Mouse (Mus musculus) intestine, embryonic 16.5 days (tissue): ENCODE results near the gene Ccr5. TPM values are rescaled to one million over a fixed set of nuclear protein-coding genes. Genes with fewer than 3 reads are reported as not detected.
A peak's percentile ranks its signal among the peaks of the same experiment; 100 is the strongest.

Source experiments
- ATAC-seq: fragments of 200-750 bp; cut with Nextera tagmentation; 2 replicates; pipeline ENCODE4 v1.8.0; 2017; ENCODE audit warnings: moderate TSS enrichment, moderate library complexity
- H3K27ac ChIP-seq: fragments of 300-500 bp; sonication (generic); 2 replicates; pipeline ENCODE4 v1.5.1; 2014; ENCODE audit warnings: mild to moderate bottlenecking, low read length
- H3K27me3 ChIP-seq: fragments of 300-500 bp; sonication (generic); replicated peaks from 2 replicates; pipeline ENCODE4 v1.6.1; 2014; ENCODE audit warnings: low read length, control low read depth, mixed read lengths; ENCODE audit not compliant: control insufficient read depth, insufficient read depth
- H3K36me3 ChIP-seq: fragments of 300-500 bp; sonication (generic); 2 replicates; pipeline ENCODE4 v1.6.1; 2014; ENCODE audit warnings: low read length, control low read depth; ENCODE audit not compliant: control insufficient read depth, insufficient read depth
- H3K4me1 ChIP-seq: fragments of 300-500 bp; sonication (generic); 2 replicates; pipeline ENCODE4 v1.6.1; 2014; ENCODE audit warnings: low read length, control low read depth, mixed read lengths; ENCODE audit not compliant: control insufficient read depth, insufficient read depth
- H3K4me2 ChIP-seq: fragments of 300-500 bp; sonication (generic); 2 replicates; pipeline ENCODE4 v1.6.1; 2014; ENCODE audit warnings: low read depth, low read length, control low read depth
- H3K4me3 ChIP-seq: fragments of 300-500 bp; sonication (generic); 2 replicates; pipeline ENCODE4 v1.5.1; 2014; ENCODE audit warnings: mild to moderate bottlenecking, low read length
- H3K9ac ChIP-seq: fragments of 300-500 bp; sonication (generic); 2 replicates; pipeline ENCODE4 v1.6.1; 2014; ENCODE audit warnings: low read depth, low read length
- H3K9me3 ChIP-seq: fragments of 300-500 bp; sonication (generic); 2 replicates; pipeline ENCODE4 v1.6.1; 2016; ENCODE audit warnings: low read length, control low read depth; ENCODE audit not compliant: control insufficient read depth
- WGBS: fragments of 180-500 bp; shearing (Covaris S2); extraction: QIAGEN DNeasy Blood & Tissue Kit; methylation state at CpG from one replicate; pipeline ENCODE4 v1.1.7; 2014; 5-methylcytosine and 5-hydroxymethylcytosine counted together
- polyA plus RNA-seq: library from polyadenylated mRNA; unstranded; fragments of >200 nt; fragmentation: Nextera tagmentation; extraction: Ambion mirVana; gene quantifications from 2 replicates; pipeline ENCODE4 v1.2.1, GENCODE M21; 2015

Gene Ccr5
- polyA plus RNA-seq, 1 experiment from 2014 or later: 0.97 TPM

- Histone ChIP-seq H3K36me3 (no peaks in the 10 kb centered on the region), H3K9ac (no peak overlapping the region), H3K4me2 (no peak overlapping the region), H3K9me3 (no peaks in the 10 kb centered on the region), H3K27ac (no peak overlapping the region), H3K4me1 (no peaks in the 10 kb centered on the region), H3K27me3 (0 out of 2 replicates have a peak, but pooled peaks cover 3% of the 10 kb centered on the region), H3K4me3 (no peak overlapping the region)
- 67% methylated on average over 2 of the region's 2 CpGs for WGBS
- ATAC-seq: no peak
Observed at GRCm38 (mm10) chr9:124108356-124109127, 12.8 kb upstream of the Ccr5 start.

- no peaks in the 10 kb centered on the region for H3K36me3 ChIP-seq
- no peak for ATAC-seq
- 76% methylated on average over 1 of the region's 1 CpGs for WGBS
- no peak overlapping the region for H3K9ac ChIP-seq
- H3K4me3 ChIP-seq: no peak overlapping the region
- H3K27me3 ChIP-seq: 0 out of 2 replicates have a peak, but pooled peaks cover 3% of the 10 kb centered on the region
- no peaks in the 10 kb centered on the region for H3K9me3 ChIP-seq
- H3K4me1 ChIP-seq: no peaks in the 10 kb centered on the region
- H3K4me2 ChIP-seq: no peak overlapping the region
- H3K27ac ChIP-seq: no peak overlapping the region
Observed at GRCm38 (mm10) chr9:124111997-124112396, 9.3 kb upstream of the Ccr5 start.

GRCm38 (mm10) chr9:124112591-124113239 lies 8.6 kb upstream of the Ccr5 start:
- H3K4me2 ChIP-seq: no peak overlapping the region
- no peak overlapping the region for H3K4me3 ChIP-seq
- H3K27me3 ChIP-seq: 0 out of 2 replicates have a peak, but pooled peaks cover 3% of the 10 kb centered on the region
- H3K4me1 ChIP-seq: no peaks in the 10 kb centered on the region
- no peaks in the 10 kb centered on the region for H3K9me3 ChIP-seq
- no peaks in the 10 kb centered on the region for H3K36me3 ChIP-seq
- no peak overlapping the region for H3K27ac ChIP-seq
- ATAC-seq: no peak
- no peak overlapping the region for H3K9ac ChIP-seq
- WGBS: 86% methylated on average over 1 of the region's 1 CpGs

- Histone ChIP-seq H3K36me3 (no peaks in the 10 kb centered on the region), H3K9ac (no peak overlapping the region), H3K27ac (no peak overlapping the region), H3K9me3 (no peaks in the 10 kb centered on the region), H3K4me1 (no peaks in the 10 kb centered on the region), H3K4me2 (no peak overlapping the region), H3K4me3 (no peak overlapping the region), H3K27me3 (0 out of 2 replicates have a peak, but pooled peaks cover 3% of the 10 kb centered on the region)
- peak; percentile 82 for ATAC-seq
- WGBS: 35% methylated on average over 1 of the region's 1 CpGs
Observed at GRCm38 (mm10) chr9:124113777-124114176, 7.6 kb upstream of the Ccr5 start.

- Histone ChIP-seq H3K4me3 (no peak overlapping the region), H3K4me2 (no peak overlapping the region), H3K27me3 (no peaks in the 10 kb centered on the region), H3K9ac (no peak overlapping the region), H3K36me3 (no peaks in the 10 kb centered on the region), H3K9me3 (no peaks in the 10 kb centered on the region), H3K27ac (no peak overlapping the region), H3K4me1 (no peaks in the 10 kb centered on the region)
- WGBS: 80% methylated on average over 1 of the region's 1 CpGs
- 0 out of 2 replicates have a peak, but pooled peaks have one; percentile 24 for ATAC-seq
Observed at GRCm38 (mm10) chr9:124118489-124118888, 2.9 kb upstream of the Ccr5 start.

GRCm38 (mm10) chr9:124125576-124125975 lies 4.2 kb downstream of the Ccr5 start:
- H3K27me3 ChIP-seq: no peaks in the 10 kb centered on the region
- no peaks in the 10 kb centered on the region for H3K36me3 ChIP-seq
- H3K27ac ChIP-seq: no peak overlapping the region
- H3K4me1 ChIP-seq: 0 out of 2 replicates have a peak, but pooled peaks cover 7% of the 10 kb centered on the region
- no peak for ATAC-seq
- WGBS: 80% methylated on average over 11 of the region's 11 CpGs
- no peak overlapping the region for H3K4me3 ChIP-seq
- H3K4me2 ChIP-seq: no peak overlapping the region
- H3K9me3 ChIP-seq: no peaks in the 10 kb centered on the region
- no peak overlapping the region for H3K9ac ChIP-seq

GRCm38 (mm10) chr9:124126373-124126772 lies 5.0 kb downstream of the Ccr5 start:
- peak; percentile 64 for ATAC-seq
- Histone ChIP-seq H3K9ac (no peak overlapping the region), H3K36me3 (no peaks in the 10 kb centered on the region), H3K27me3 (no peaks in the 10 kb centered on the region), H3K4me1 (0 out of 2 replicates have a peak, but pooled peaks cover 7% of the 10 kb centered on the region), H3K9me3 (no peaks in the 10 kb centered on the region), H3K4me2 (no peak overlapping the region), H3K27ac (peak overlapping the region; percentile 33; the same call in 1 of the 2 replicates), H3K4me3 (no peak overlapping the region)
- 33% methylated on average over 5 of the region's 5 CpGs for WGBS

- no peak overlapping the region for H3K4me3 ChIP-seq
- H3K27ac ChIP-seq: no peak overlapping the region
- 42% methylated on average over 4 of the region's 4 CpGs for WGBS
- H3K4me1 ChIP-seq: 0 out of 2 replicates have a peak, but pooled peaks cover 7% of the 10 kb centered on the region
- no peaks in the 10 kb centered on the region for H3K9me3 ChIP-seq
- no peak for ATAC-seq
- no peak overlapping the region for H3K9ac ChIP-seq
- H3K4me2 ChIP-seq: no peak overlapping the region
- no peaks in the 10 kb centered on the region; the same call in 1 of the 2 replicates for H3K27me3 ChIP-seq
- no peaks in the 10 kb centered on the region for H3K36me3 ChIP-seq
Observed at GRCm38 (mm10) chr9:124127412-124127811, 6.1 kb downstream of the Ccr5 start.

GRCm38 (mm10) chr9:124128379-124128778 lies 7.0 kb downstream of the Ccr5 start:
- ATAC-seq: no peak
- Histone ChIP-seq H3K36me3 (no peaks in the 10 kb centered on the region), H3K9me3 (no peaks in the 10 kb centered on the region), H3K4me3 (no peak overlapping the region), H3K9ac (no peak overlapping the region), H3K4me1 (0 out of 2 replicates have a peak, but pooled peaks cover 7% of the 10 kb centered on the region), H3K27ac (no peak overlapping the region), H3K4me2 (no peak overlapping the region), H3K27me3 (no peaks in the 10 kb centered on the region; the same call in 1 of the 2 replicates)
- 6% methylated on average over 1 of the region's 1 CpGs for WGBS
